Mouse (Mus musculus) kidney, adult 2 months (tissue): ENCODE data around the gene Cacna1d. TPM values are rescaled to one million over a fixed set of nuclear protein-coding genes. Genes with fewer than 3 reads are reported as not detected.

ENCODE experiments used
- DNase-seq: peaks from one replicate; pipeline ENCODE4 v3.0.0; 2021
- H3K27ac ChIP-seq: fragments of 200-500 bp; 2 replicates; pipeline ENCODE4 v1.5.1; 2012; ENCODE audit warnings: low read depth, low read length, control low read depth, inconsistent platforms; ENCODE audit not compliant: insufficient read depth
- H3K27me3 ChIP-seq: fragments of 200-500 bp; replicated peaks from 2 replicates; pipeline ENCODE4 v1.6.1; 2012; ENCODE audit warnings: mild to moderate bottlenecking, moderate library complexity, low read length, inconsistent platforms; ENCODE audit not compliant: control insufficient read depth, insufficient read depth
- H3K36me3 ChIP-seq: fragments of 200-500 bp; 2 replicates; pipeline ENCODE4 v1.6.1; 2012; ENCODE audit warnings: mild to moderate bottlenecking, moderate library complexity, low read length, inconsistent platforms; ENCODE audit not compliant: control insufficient read depth, insufficient read depth
- H3K4me1 ChIP-seq: fragments of 200-500 bp; 2 replicates; pipeline ENCODE4 v1.6.1; 2011; ENCODE audit warnings: low read length; ENCODE audit not compliant: control insufficient read depth, insufficient read depth
- H3K4me3 ChIP-seq: fragments of 200-500 bp; 2 replicates; pipeline ENCODE4 v1.5.1; 2011; ENCODE audit warnings: mild to moderate bottlenecking, low read depth, low read length, control low read depth; ENCODE audit not compliant: insufficient read depth
- CTCF ChIP-seq: fragments of 200-500 bp; conservative IDR thresholded peaks from 2 replicates; pipeline ENCODE4 v1.5.1; 2011; ENCODE audit warnings: low read depth, mild to moderate bottlenecking, control low read depth, low read length, moderate library complexity, mixed read lengths; ENCODE audit not compliant: insufficient read depth, insufficient read length
- POLR2A ChIP-seq: fragments of 200-500 bp; IDR thresholded peaks from one replicate; pipeline ENCODE4 v1.6.1; 2011; ENCODE audit warnings: low read depth, low read length, control low read depth
- WGBS: fragments of 180-500 bp; shearing (Covaris S2); methylation state at CpG from one replicate; pipeline ENCODE4 v1.1.7; 2018; 5-methylcytosine and 5-hydroxymethylcytosine counted together
- polyA plus RNA-seq: library from polyadenylated mRNA; depleted of rRNA; stranded (reverse); fragments of >200 nt; gene quantifications from 2 replicates; pipeline ENCODE4 v1.2.3, GENCODE M21; 2012

Cacna1d gene
- polyA plus RNA-seq, 1 experiment: 4.0 TPM

- H3K27me3 ChIP-seq: no peaks in the 10 kb centered on the region
- TF ChIP-seq POLR2A (no peak), CTCF (no peak)
- H3K4me3 ChIP-seq: no peak overlapping the region
- H3K36me3 ChIP-seq: no peaks in the 10 kb centered on the region
- no peaks in the 10 kb centered on the region for H3K4me1 ChIP-seq
- 92% methylated on average over 1 of the region's 1 CpGs for WGBS
- no peak for DNase-seq
- no peak overlapping the region for H3K27ac ChIP-seq
Measured at GRCm38 (mm10) chr14:30200310-30200709, 290.9 kb downstream of the Cacna1d start.

DNA sequence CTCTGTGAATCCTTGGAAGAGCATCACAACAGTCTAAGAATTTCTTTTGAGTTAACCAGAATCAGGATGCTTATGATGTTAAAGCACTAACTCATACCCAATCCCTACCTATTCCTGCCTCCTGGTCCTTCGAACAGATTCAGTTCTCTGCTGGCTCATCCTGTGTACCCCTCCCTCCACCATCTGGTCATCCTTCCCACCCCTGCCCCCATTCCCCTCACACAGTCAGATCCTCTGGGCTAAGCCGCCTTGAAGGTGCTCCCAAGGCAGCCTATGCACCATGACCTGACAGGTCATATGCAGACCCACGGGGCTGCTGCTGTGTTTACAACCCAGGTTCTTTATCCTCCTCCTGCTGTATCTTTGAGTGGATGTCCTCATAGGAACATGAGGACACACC, 292.4 kb downstream of the Cacna1d start:
- WGBS: 82% methylated on average over 3 of the region's 3 CpGs
- H3K4me1 ChIP-seq: no peaks in the 10 kb centered on the region
- TF ChIP-seq CTCF (no peak), POLR2A (no peak)
- no peak overlapping the region for H3K27ac ChIP-seq
- DNase-seq: no peak
- H3K27me3 ChIP-seq: no peaks in the 10 kb centered on the region
- no peaks in the 10 kb centered on the region for H3K36me3 ChIP-seq
- H3K4me3 ChIP-seq: no peak overlapping the region

GRCm38 (mm10) chr14:30198116-30198515, 293.1 kb downstream of the Cacna1d start:
- TF ChIP-seq CTCF (no peak), POLR2A (no peak)
- WGBS: 76% methylated on average over 4 of the region's 4 CpGs
- H3K4me1 ChIP-seq: no peaks in the 10 kb centered on the region
- no peaks in the 10 kb centered on the region for H3K36me3 ChIP-seq
- H3K4me3 ChIP-seq: no peak overlapping the region
- DNase-seq: no peak
- no peaks in the 10 kb centered on the region for H3K27me3 ChIP-seq
- no peak overlapping the region for H3K27ac ChIP-seq

GRCm38 (mm10) chr14:30196959-30197358, 294.3 kb downstream of the Cacna1d start:
- 60% methylated on average over 1 of the region's 1 CpGs for WGBS
- H3K27ac ChIP-seq: no peak overlapping the region
- no peaks in the 10 kb centered on the region for H3K4me1 ChIP-seq
- H3K36me3 ChIP-seq: no peaks in the 10 kb centered on the region
- DNase-seq: no peak
- TF ChIP-seq CTCF (no peak), POLR2A (no peak)
- no peaks in the 10 kb centered on the region; the same call in 1 of the 2 replicates for H3K27me3 ChIP-seq
- H3K4me3 ChIP-seq: no peak overlapping the region

GRCm38 (mm10) chr14:30196235-30196634, 295.0 kb downstream of the Cacna1d start:
- WGBS: 68% methylated on average over 5 of the region's 5 CpGs
- TF ChIP-seq CTCF: no peak
- no peak for TF ChIP-seq POLR2A
- no peaks in the 10 kb centered on the region for H3K4me1 ChIP-seq
- no peaks in the 10 kb centered on the region; the same call in 1 of the 2 replicates for H3K27me3 ChIP-seq
- H3K27ac ChIP-seq: no peak overlapping the region
- H3K4me3 ChIP-seq: no peak overlapping the region
- H3K36me3 ChIP-seq: no peaks in the 10 kb centered on the region
- no peak for DNase-seq

DNA sequence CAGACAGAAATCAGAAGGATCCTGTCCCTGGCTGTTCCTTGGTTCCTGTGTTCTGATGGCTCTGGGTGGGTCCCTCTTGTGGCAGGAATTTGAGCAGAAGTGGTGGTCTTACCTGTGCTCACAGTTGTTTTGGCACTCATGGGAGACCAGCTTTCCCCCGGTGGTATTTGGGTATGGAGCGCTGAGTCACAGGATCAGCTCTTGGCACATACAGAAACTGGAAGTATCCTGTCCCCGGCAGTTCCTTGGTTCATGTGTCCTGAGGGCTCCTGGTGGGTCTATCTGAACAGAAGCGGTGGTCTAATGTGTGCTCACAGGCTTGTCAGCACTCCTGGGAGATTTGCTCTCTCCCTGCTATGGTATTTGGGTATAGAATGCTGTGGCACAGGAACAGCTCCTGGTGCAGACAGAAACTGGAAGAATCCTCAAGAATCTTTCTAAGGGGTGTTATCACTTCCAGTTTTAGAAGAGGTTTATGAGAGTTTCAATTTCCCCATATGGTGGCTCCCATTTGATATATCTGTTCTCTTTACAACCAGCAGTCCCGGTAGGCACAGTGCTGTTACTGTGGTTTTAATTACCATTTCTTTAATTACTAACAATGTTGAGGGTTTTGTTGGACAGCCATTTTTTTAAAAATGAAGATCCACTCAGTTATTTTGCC, 300.8 kb downstream of the Cacna1d start:
- 91% methylated on average over 5 of the region's 5 CpGs for WGBS
- no peaks in the 10 kb centered on the region for H3K36me3 ChIP-seq

DNA sequence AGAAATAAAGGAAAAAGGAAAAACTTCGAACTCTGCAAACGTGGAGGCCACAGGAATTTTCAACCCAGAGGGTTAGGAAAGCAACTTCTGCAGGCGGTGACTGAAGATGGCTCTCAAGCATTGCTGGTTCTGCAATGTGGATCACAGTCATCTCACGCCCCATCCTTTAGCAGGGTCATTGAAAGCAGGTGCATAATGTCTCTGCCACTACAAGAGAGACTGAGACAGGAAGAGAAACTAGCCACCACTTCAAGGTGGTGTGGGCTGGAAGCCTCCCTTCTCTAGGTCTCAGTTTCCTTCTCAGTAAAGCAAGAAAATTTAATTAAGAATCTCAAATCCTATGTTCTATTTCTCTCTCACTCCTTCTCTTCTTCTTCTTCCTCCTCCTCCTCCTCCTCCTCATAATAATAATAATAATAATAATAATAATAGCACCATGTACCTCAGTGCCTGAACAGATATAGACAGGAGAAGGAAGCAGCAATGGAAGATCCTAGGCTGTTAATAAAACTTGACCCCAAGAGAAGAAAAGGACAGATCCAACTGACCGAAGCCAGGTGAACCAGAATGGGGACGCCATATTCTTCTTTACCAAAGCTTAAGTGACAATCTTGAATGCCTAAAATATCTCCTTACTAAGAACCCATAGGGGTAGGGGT, 305.5 kb downstream of the Cacna1d start:
- H3K4me1 ChIP-seq: no peaks in the 10 kb centered on the region
- H3K4me3 ChIP-seq: no peak overlapping the region
- no peak for DNase-seq
- WGBS: 90% methylated on average over 6 of the region's 6 CpGs
- TF ChIP-seq POLR2A (no peak), CTCF (no peak)
- no peaks in the 10 kb centered on the region for H3K27me3 ChIP-seq
- H3K27ac ChIP-seq: no peak overlapping the region
- no peaks in the 10 kb centered on the region for H3K36me3 ChIP-seq

More for the DNA sequence above, 300.8 kb downstream of the Cacna1d start:
- no peak overlapping the region for H3K27ac ChIP-seq
- DNase-seq: no peak
- no peak overlapping the region for H3K4me3 ChIP-seq
- H3K27me3 ChIP-seq: no peaks in the 10 kb centered on the region; the same call in 1 of the 2 replicates
- H3K4me1 ChIP-seq: no peaks in the 10 kb centered on the region
- no peak for TF ChIP-seq POLR2A
- TF ChIP-seq CTCF: no peak
